Mouse (Mus musculus) adrenal gland, postnatal 36 days (tissue): ENCODE measurements around the gene Ceacam15. TPM values are rescaled to one million over a fixed set of nuclear protein-coding genes. Genes with fewer than 3 reads are reported as not detected.

ENCODE experiments used
- DNase-seq, 2 experiments: peaks; one replicate each; pipeline ENCODE4 v3.0.0; 2021; ENCODE audit warnings: mixed read lengths in 1 of 2
- total RNA-seq, 2 experiments: library from RNA; stranded (reverse); gene quantifications; 2 replicates each; pipeline ENCODE4 v1.2.3; 2021

The Ceacam15 gene
- total RNA-seq, 2 experiments from 2014 or later, result not detected

- peak; percentile 22 to 38 for DNase-seq
Measured at GRCm38 (mm10) chr7:16629598-16630296, 45.8 kb downstream of the Ceacam15 start.

- peak; percentile 52 to 67 for DNase-seq
Measured at GRCm38 (mm10) chr7:16628096-16628771, 47.3 kb downstream of the Ceacam15 start.

GRCm38 (mm10) chr7:16623687-16624086, 51.8 kb downstream of the Ceacam15 start:
- DNase-seq, result no peak

GRCm38 (mm10) chr7:16623131-16623530, 52.4 kb downstream of the Ceacam15 start:
- DNase-seq, result no peak

Other genes starting within 250 kb of the Ceacam15 start
- 10 to 100 TPM; 69.1 to 82.7 TPM for gene Tmem160, start 222.9 kb downstream of the Ceacam15 start, total RNA-seq
- not detected for gene Npas1, start 198.0 kb downstream of the Ceacam15 start, total RNA-seq
- 10 to 100 TPM; 55.7 to 68.7 TPM for gene Arhgap35, start 60.7 kb downstream of the Ceacam15 start, total RNA-seq
- gene Ceacam9, start 46.2 kb upstream of the Ceacam15 start, total RNA-seq, result not detected
- 100 to 1,000 TPM; 133 to 149 TPM for gene Ap2s1, start 62.7 kb upstream of the Ceacam15 start, total RNA-seq
- 100 to 1,000 TPM; 118 to 152 TPM for gene Slc1a5, start 105.6 kb upstream of the Ceacam15 start, total RNA-seq
- 10 to 100 TPM; 66.5 to 67.5 TPM for gene Strn4, start 140.2 kb upstream of the Ceacam15 start, total RNA-seq
- 10 to 100 TPM; 24.8 to 26.8 TPM for gene Fkrp, start 141.0 kb upstream of the Ceacam15 start, total RNA-seq
- 10 to 100 TPM; 16.9 to 17.2 TPM for gene Prkd2, start 167.2 kb upstream of the Ceacam15 start, total RNA-seq
- gene Dact3, start 199.6 kb upstream of the Ceacam15 start, total RNA-seq, result 1 to 10 TPM; 2.4 to 3.6 TPM
- gene Gng8, start 216.1 kb upstream of the Ceacam15 start, total RNA-seq, result under 1 TPM in 1 of 2 experiments, not detected in 1; 0.89 TPM
- 1 to 10 TPM; 1.2 to 2.0 TPM for gene Ptgir, start 230.8 kb upstream of the Ceacam15 start, total RNA-seq
- gene Calm3, start 248.4 kb upstream of the Ceacam15 start, total RNA-seq, result 100 to 1,000 TPM; 232 to 251 TPM